Mouse (Mus musculus) layer of hippocampus, adult 2 months (tissue): ENCODE measurements around the gene Ell3. TPM values are rescaled to one million over a fixed set of nuclear protein-coding genes. Genes with fewer than 3 reads are reported as not detected.

Source experiments
- DNase-seq, 2 experiments: peaks; one replicate each; pipeline ENCODE4 v3.0.0; 2022; ENCODE audit warnings: low spot score in 2 of 2
- H3K27ac ChIP-seq: fragments of 200-600 bp; 2 replicates; pipeline ENCODE4 v1.8.1; 2022
- H3K4me3 ChIP-seq: fragments of 200-600 bp; 2 replicates; pipeline ENCODE4 v1.8.1; 2022; ENCODE audit warnings: mild to moderate bottlenecking
- CTCF ChIP-seq: fragments of 200-600 bp; conservative IDR thresholded peaks from 2 replicates; pipeline ENCODE4 v1.8.1; 2022; ENCODE audit warnings: antibody characterized with exemption, mild to moderate bottlenecking, moderate library complexity
- total RNA-seq, 2 experiments: library from RNA; stranded (reverse); gene quantifications; 2 replicates each; pipeline ENCODE4 v1.2.3; 2021

Gene Ell3
- total RNA-seq, 2 experiments from 2014 or later, result not detected

DNA sequence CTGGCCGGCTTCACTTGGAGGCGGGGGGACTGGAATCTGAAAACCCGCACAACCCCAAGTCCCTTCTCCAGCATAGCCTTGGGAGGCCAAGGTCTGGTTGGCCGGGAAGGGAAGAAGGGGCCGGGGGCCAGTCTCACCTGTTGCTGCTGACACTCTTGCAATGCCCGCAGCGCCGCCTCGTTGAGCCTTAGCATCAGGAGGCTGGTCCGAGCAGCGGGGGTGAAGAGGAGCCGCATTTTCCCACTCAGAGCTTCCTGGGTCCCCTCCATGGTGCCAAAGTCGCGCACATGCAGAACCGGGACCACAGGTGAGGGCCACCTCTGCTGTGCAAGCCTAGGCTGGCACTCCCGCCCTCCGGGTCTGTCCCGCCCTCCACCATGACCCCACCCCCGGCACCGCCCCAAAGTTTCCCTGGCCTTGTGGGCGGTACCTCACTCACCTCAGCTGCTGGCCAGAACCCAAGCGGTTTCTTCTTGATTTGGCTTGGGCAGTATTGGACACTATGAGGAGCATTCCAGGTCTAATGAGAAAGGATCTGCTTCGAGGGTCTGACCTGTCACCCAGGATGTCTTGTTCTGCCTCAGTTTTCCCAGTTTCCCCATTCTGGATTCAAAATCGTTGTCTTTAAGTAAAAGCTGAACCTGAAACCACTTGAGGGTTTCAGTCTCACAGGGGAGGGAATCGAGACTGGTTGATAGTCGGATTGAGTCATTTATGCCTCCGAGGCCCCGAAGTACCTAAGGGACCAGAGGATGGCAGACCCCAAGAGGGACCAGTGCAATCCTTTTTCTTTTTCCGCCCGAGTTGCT lies 1.6 kb downstream of the Ell3 start:
- no peak for DNase-seq
- H3K27ac ChIP-seq, result no peak overlapping the region
- no peak for TF ChIP-seq CTCF

DNA sequence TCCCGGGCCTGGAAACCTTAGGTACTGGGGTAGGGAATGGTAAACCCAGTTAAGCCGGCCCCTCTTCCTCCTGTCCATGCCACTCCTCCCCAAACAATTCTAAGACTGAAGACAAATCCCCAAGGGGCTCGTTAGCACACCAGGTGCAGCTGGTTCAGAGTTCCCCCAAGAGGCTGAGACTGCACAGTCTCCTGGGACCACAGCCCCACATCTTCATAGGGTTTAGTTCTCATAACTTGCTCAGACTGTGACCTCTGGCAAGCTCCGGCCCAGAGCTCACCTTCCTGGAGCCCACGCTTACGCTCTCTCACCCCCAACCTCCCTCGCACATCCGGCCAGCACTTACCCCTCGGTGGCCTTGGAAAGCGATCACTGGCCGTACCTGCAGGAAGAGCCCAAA lies 2.3 kb downstream of the Ell3 start:
- DNase-seq, result no peak
- Histone ChIP-seq H3K4me3 (peak overlapping the region; percentile 50; the same call in 1 of the 2 replicates), H3K27ac (no peak overlapping the region)
- TF ChIP-seq CTCF, result no peak

More for the DNA sequence above, 1.6 kb downstream of the Ell3 start:
- peak overlapping the region; percentile 50 for H3K4me3 ChIP-seq

DNA sequence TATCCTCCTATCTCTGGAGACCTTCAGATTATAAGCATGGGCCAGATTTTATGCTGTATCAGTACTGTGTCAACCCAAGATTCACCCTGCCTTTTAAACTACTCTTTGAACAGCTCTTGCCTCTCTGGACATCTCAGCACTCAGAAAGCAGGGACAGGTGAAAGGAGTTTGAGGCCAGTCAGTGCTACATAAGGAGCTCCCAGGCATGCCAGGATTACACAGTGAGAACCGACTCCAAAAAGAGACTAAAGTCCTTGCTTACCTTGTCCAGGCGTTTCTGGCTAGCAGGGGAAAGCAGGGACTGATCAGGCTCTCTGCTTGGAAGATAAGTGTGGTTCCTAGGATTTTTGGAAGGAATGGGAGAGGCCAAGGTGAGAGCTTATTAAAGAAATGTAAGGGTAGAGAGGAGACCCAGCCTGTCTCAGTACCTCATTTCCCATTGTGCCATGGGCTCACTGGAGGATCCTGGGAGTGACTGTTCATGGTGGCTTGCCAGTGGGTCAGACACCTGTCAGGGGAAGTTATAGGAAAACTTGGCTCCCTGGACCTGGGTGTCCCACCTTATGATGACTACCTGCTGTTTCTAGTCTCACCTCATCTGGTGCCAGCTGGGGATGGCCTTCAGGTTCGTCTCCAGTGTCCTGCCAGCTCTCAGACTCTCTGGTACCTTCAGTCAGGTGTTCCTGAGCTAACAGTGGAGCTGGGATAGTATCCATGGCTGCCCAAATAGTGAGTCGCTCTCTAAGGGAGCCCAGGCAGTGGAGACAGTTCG lies 3.1 kb downstream of the Ell3 start:
- no peak for DNase-seq
- no peak for TF ChIP-seq CTCF
- H3K27ac ChIP-seq, result no peak overlapping the region
- no peak overlapping the region for H3K4me3 ChIP-seq

DNA sequence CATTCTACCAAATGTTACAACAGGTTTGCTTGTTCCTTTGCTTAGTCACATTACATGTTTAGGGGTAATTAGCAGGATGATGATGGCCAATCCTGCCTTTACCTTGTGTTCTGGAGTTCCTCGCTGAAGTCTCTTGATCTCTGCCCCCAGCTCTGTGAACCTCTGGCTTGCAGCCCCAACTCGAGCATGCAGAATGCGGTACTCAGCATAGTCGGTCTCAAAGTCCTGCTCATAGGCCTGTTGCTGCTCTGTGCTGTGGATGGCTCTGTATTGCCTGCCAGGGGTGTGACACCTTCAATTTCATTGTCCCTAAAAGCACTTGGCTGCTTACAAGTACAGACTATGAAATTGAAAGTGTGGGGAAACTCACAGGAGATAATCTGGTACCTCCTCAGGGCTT lies 4.3 kb downstream of the Ell3 start:
- H3K27ac ChIP-seq, result no peak overlapping the region
- no peak for TF ChIP-seq CTCF
- H3K4me3 ChIP-seq, result no peak overlapping the region
- DNase-seq, result no peak

DNA sequence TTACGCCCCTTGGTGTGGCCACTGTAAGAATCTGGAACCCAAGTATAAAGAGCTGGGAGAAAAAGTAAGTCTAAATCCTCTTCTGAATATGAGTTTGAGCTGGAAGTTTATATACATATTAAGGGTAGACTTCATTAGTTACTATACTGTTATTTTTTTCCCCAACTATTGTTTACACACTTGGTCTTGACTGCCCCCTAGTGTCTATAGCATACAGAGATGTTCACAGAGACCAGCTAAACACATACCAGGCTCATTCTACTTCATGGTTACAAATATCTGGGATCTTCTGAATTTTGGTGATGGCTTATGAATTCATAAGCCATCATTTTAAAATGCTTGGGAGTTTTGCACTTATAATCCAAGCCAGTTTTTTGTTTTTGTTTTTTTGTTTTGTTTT lies 9.2 kb downstream of the Ell3 start:
- Histone ChIP-seq H3K4me3 (no peak overlapping the region), H3K27ac (no peak overlapping the region)
- no peak for DNase-seq
- TF ChIP-seq CTCF, result peak; percentile 81

DNA sequence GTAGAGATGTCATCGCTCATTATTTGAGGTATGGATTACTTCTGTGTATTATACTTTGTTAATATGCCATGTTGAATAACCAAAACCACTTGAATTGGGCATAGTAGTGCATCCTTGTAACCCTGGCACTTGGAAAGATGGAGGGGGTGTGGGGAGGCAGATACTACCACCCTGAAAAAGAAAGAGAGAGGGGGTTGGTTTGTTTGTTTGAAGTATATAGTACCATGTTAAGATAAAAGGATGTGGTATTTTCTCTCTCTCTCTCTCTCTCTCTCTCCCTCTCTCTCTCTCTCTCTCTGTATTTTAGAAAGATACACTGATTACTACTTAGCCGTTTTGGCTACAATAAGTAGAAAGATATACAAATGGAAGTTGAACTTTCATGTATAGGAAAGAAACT lies 18.2 kb downstream of the Ell3 start:
- no peak for TF ChIP-seq CTCF
- H3K27ac ChIP-seq, result no peak overlapping the region
- no peak overlapping the region for H3K4me3 ChIP-seq
- no peak for DNase-seq

DNA sequence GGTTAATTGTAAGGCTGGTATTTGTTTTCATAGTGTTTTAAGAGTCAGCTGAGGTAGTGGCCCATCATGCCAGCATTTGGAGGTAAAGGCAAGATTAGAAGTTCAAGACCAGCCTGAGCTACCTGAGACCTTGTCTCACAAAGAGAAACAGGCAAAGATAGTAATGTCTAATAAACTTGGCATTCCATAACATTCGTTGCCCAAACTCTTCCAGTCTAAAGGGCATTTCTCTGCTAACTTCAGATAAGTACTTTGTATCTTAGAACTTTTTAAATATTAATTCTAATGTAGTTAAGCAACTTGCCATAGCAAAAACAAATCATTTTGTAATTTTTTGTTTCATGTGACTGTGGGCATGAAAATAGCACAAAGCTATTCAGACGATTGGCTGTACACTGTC lies 20.9 kb downstream of the Ell3 start:
- Histone ChIP-seq H3K27ac (no peak overlapping the region), H3K4me3 (no peak overlapping the region)
- DNase-seq, result no peak
- no peak for TF ChIP-seq CTCF

DNA sequence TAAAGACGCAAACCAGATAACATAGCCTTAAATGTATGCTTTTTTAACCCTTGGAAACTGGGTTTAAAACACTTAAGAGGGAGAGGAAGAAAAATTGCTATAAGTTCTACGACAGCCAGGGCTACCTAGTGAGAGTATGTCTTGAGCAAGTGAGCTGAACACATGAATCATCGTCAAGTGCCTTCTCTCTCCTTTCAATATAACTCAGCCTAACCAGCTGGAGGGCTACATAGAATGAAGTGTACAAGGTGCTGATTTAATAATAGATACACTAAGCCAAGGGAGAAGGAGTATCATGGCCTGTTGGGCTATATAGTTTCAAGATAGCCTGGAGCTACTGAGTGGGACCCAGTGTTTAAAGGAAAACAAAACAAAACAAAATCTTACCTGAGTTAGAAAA lies 25.6 kb downstream of the Ell3 start:
- no peak for DNase-seq
- TF ChIP-seq CTCF, result no peak
- no peak overlapping the region for H3K4me3 ChIP-seq
- no peak overlapping the region for H3K27ac ChIP-seq

DNA sequence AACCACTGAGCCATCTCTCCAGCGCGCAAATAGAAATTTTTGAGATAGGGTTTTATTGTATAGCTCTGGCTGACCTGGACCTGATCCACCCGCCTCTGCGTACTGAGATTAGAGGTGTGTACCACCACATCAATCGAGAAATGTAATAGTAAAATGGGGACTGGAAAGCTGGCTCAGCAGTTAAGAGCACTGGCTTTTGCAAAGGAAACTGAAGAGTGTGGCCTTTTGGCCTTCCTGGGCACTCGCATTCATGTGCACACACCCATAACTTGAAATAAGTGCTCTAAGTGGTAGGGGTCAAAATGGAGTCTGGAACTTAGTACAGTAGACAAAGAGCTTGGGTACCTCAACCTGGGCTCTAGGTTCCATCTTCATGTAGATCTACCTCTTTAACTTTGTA lies 27.7 kb downstream of the Ell3 start:
- H3K4me3 ChIP-seq, result no peak overlapping the region; the same call in 1 of the 2 replicates
- DNase-seq, result no peak
- no peak for TF ChIP-seq CTCF
- H3K27ac ChIP-seq, result no peak overlapping the region

DNA sequence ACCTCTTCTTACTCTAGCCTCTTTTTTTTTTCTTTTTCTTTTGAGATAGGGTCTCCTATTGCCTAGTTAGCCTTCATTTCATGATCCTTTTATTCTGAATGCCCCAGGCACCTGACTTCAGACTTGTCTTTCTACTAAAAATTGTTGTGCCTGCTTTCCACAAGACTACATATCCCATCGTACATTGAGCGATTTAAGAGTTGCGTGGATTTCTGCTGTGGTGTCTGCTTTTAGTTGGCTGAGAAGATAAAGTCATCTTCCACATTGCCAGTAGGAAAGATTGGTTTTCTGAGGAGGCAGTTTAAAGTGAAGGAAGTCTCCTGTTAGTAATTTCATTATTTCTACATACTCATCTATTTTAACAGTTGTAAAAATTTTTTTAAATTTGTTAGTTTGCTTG lies 28.5 kb downstream of the Ell3 start:
- peak overlapping the region; percentile 15; the same call in 1 of the 2 replicates for H3K27ac ChIP-seq
- peak overlapping the region; percentile 100 for H3K4me3 ChIP-seq
- no peak for DNase-seq
- TF ChIP-seq CTCF, result no peak

DNA sequence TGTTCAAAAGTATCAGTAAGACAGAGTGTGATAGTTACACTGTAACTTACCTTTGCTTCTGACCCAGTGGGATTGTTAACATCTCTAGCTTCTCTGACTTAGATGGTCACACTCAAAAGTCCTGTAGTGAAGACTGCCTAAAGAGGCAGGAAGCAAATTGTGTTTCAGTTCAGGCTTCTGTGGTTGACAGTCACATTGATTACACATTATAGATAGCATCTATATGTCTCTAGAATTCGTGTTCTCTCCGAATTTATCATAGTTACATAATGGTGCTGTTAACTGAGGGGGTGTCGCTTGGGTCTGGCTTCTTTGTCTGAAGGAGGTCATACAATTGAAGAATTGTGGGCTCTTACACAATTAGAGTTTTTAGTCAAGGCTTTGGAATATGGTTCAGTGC lies 29.0 kb downstream of the Ell3 start:
- Histone ChIP-seq H3K27ac (peak overlapping the region; percentile 15; the same call in 1 of the 2 replicates), H3K4me3 (peak overlapping the region; percentile 100)
- DNase-seq, result no peak
- TF ChIP-seq CTCF, result no peak

DNA sequence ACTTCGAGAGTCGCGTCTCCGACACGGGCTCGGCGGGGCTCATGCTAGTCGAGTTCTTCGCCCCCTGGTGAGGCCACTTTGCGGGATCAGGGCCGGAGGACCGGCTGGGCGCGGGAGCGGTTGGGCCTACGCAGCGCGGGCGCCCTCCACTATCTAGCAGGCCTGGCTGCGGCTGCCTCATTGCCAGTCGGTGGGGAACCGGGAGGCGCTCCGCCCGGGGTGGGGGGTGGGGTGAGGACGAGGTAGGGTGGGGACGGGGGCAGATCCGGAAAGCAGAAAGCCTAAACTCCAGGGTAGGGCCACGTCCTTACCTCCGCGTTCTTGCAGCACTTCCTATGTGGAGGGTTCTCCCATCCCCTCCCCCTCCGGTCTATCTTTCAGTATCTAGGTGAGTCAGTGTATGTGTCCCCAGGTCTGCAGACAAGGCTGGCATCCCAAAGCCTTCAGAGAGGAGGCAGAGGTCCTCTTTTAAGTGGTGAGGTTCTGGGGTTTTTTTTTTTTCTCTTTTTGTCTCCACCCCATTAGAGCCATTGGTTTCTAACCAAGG lies 29.9 kb downstream of the Ell3 start:
- H3K27ac ChIP-seq, result peak overlapping the region; percentile 98
- TF ChIP-seq CTCF, result no peak
- DNase-seq, result peak in 1 of 2 experiments; percentile 21

DNA sequence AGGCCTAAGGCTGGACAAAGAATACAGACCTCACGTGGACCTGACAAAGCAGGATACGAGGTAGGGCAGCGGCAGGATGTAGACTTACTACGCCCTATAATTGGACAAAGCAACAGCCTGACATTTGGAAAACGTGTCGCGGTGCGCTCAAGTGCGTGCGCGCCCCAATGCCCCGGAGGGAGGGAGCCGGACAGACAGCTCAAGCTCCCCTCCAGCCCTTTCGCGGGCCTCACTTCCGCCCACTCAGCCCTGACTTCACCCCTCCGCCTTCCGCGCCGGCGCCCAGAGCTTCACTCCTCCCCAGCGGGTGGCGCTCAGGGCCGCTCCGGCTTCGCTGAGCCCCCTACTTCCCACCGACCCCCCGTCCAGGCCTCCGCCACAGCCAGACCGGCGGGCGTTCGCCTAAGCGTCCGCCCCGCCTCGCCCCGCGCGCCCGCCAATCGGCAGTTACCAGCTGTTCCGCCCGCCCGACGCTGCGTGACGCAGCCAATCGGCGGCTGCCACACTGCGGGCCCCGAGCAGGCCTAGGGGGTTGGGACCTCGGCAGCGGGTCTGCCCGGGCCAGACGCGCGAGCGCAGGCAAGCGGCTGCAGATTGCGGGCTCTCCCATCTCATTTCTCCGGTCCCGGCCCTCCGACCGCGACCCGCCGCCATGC lies 30.6 kb downstream of the Ell3 start, which contains the start of the genes Pdia3 and Catsper2:
Gene Pdia3 (plus strand): TSS at position 389 of the 656 bp plus-strand sequence.
Gene Catsper2 (minus strand): TSS at position 406 of the 656 bp plus-strand sequence.
- Histone ChIP-seq H3K4me3 (peak within 1 kb of the TSS; percentile 100), H3K27ac (peak within 1 kb of the TSS; percentile 98)
- TF ChIP-seq CTCF, result peak; percentile 56
- peak; percentile 95 to 96 for DNase-seq

More for the DNA sequence above, 29.9 kb downstream of the Ell3 start:
- peak overlapping the region; percentile 100 for H3K4me3 ChIP-seq
